Mouse (Mus musculus): ENCODE data around the gene Rnd3. TPM values are rescaled to one million over a fixed set of nuclear protein-coding genes. Genes with fewer than 3 reads are reported as not detected.

Rnd3 gene
- total RNA-seq, 1 experiment from 2014 or later, result 4.1 TPM

GRCm38 (mm10) chr2:51139912-51140446, 8.9 kb downstream of the Rnd3 start:
- no peak for ATAC-seq (replicated peaks in 1 of 2; ENCODE audit: insufficient read depth in 1 of 2, low FRiP score in 2 of 2, low TSS enrichment in 1 of 2, low read depth in 1 of 2, poor library complexity in 2 of 2, severe bottlenecking in 2 of 2)

- no peak for ATAC-seq (replicated peaks in 1 of 2; ENCODE audit: insufficient read depth in 1 of 2, low FRiP score in 2 of 2, low TSS enrichment in 1 of 2, low read depth in 1 of 2, poor library complexity in 2 of 2, severe bottlenecking in 2 of 2)
These were observed 9.5 kb downstream of the Rnd3 start for GRCm38 (mm10) chr2:51139218-51139911.

- no peak for ATAC-seq (replicated peaks in 1 of 2; ENCODE audit: insufficient read depth in 1 of 2, low FRiP score in 2 of 2, low TSS enrichment in 1 of 2, low read depth in 1 of 2, poor library complexity in 2 of 2, severe bottlenecking in 2 of 2)
These were observed 11.2 kb downstream of the Rnd3 start for GRCm38 (mm10) chr2:51137726-51138125.

- ATAC-seq (replicated peaks in 1 of 2; ENCODE audit: insufficient read depth in 1 of 2, low FRiP score in 2 of 2, low TSS enrichment in 1 of 2, low read depth in 1 of 2, poor library complexity in 2 of 2, severe bottlenecking in 2 of 2), result no peak
These were observed 16.7 kb downstream of the Rnd3 start for GRCm38 (mm10) chr2:51132181-51132580.

GRCm38 (mm10) chr2:51128090-51128489, 20.8 kb downstream of the Rnd3 start:
- ATAC-seq (replicated peaks in 1 of 2; ENCODE audit: insufficient read depth in 1 of 2, low FRiP score in 2 of 2, low TSS enrichment in 1 of 2, low read depth in 1 of 2, poor library complexity in 2 of 2, severe bottlenecking in 2 of 2), result no peak

GRCm38 (mm10) chr2:51110271-51110670, 38.6 kb downstream of the Rnd3 start:
- ATAC-seq (replicated peaks in 1 of 2; ENCODE audit: insufficient read depth in 1 of 2, low FRiP score in 2 of 2, low TSS enrichment in 1 of 2, low read depth in 1 of 2, poor library complexity in 2 of 2, severe bottlenecking in 2 of 2), result no peak

- ATAC-seq (replicated peaks in 1 of 2; ENCODE audit: insufficient read depth in 1 of 2, low FRiP score in 2 of 2, low TSS enrichment in 1 of 2, low read depth in 1 of 2, poor library complexity in 2 of 2, severe bottlenecking in 2 of 2), result peak; percentile 66 to 69
These were observed 40.3 kb downstream of the Rnd3 start for GRCm38 (mm10) chr2:51108631-51109030.

GRCm38 (mm10) chr2:51101187-51101586, 47.7 kb downstream of the Rnd3 start:
- ATAC-seq (replicated peaks in 1 of 2; ENCODE audit: insufficient read depth in 1 of 2, low FRiP score in 2 of 2, low TSS enrichment in 1 of 2, low read depth in 1 of 2, poor library complexity in 2 of 2, severe bottlenecking in 2 of 2), result no peak

- no peak for ATAC-seq (replicated peaks in 1 of 2; ENCODE audit: insufficient read depth in 1 of 2, low FRiP score in 2 of 2, low TSS enrichment in 1 of 2, low read depth in 1 of 2, poor library complexity in 2 of 2, severe bottlenecking in 2 of 2)
These were observed 48.9 kb downstream of the Rnd3 start for GRCm38 (mm10) chr2:51099987-51100386.

GRCm38 (mm10) chr2:51099240-51099639, 49.7 kb downstream of the Rnd3 start:
- ATAC-seq (replicated peaks in 1 of 2; ENCODE audit: insufficient read depth in 1 of 2, low FRiP score in 2 of 2, low TSS enrichment in 1 of 2, low read depth in 1 of 2, poor library complexity in 2 of 2, severe bottlenecking in 2 of 2), result no peak

- ATAC-seq (replicated peaks in 1 of 2; ENCODE audit: insufficient read depth in 1 of 2, low FRiP score in 2 of 2, low TSS enrichment in 1 of 2, low read depth in 1 of 2, poor library complexity in 2 of 2, severe bottlenecking in 2 of 2), result no peak
These were observed 58.2 kb downstream of the Rnd3 start for GRCm38 (mm10) chr2:51090688-51091087.

- no peak for ATAC-seq (replicated peaks in 1 of 2; ENCODE audit: insufficient read depth in 1 of 2, low FRiP score in 2 of 2, low TSS enrichment in 1 of 2, low read depth in 1 of 2, poor library complexity in 2 of 2, severe bottlenecking in 2 of 2)
These were observed 58.9 kb downstream of the Rnd3 start for GRCm38 (mm10) chr2:51090049-51090448.

- 0 out of 4 replicates have a peak, but pooled peaks of 1 of the 2 experiments have one; percentile 56 for ATAC-seq (replicated peaks in 1 of 2; ENCODE audit: insufficient read depth in 1 of 2, low FRiP score in 2 of 2, low TSS enrichment in 1 of 2, low read depth in 1 of 2, poor library complexity in 2 of 2, severe bottlenecking in 2 of 2)
These were observed 59.9 kb downstream of the Rnd3 start for GRCm38 (mm10) chr2:51088843-51089573.

GRCm38 (mm10) chr2:51088123-51088453, 60.8 kb downstream of the Rnd3 start:
- ATAC-seq (replicated peaks in 1 of 2; ENCODE audit: insufficient read depth in 1 of 2, low FRiP score in 2 of 2, low TSS enrichment in 1 of 2, low read depth in 1 of 2, poor library complexity in 2 of 2, severe bottlenecking in 2 of 2), result no peak

- no peak for ATAC-seq (replicated peaks in 1 of 2; ENCODE audit: insufficient read depth in 1 of 2, low FRiP score in 2 of 2, low TSS enrichment in 1 of 2, low read depth in 1 of 2, poor library complexity in 2 of 2, severe bottlenecking in 2 of 2)
These were observed 61.4 kb downstream of the Rnd3 start for GRCm38 (mm10) chr2:51087307-51088122.

- ATAC-seq (replicated peaks in 1 of 2; ENCODE audit: insufficient read depth in 1 of 2, low FRiP score in 2 of 2, low TSS enrichment in 1 of 2, low read depth in 1 of 2, poor library complexity in 2 of 2, severe bottlenecking in 2 of 2), result no peak
These were observed 63.8 kb downstream of the Rnd3 start for GRCm38 (mm10) chr2:51085155-51085554.

- ATAC-seq (replicated peaks in 1 of 2; ENCODE audit: insufficient read depth in 1 of 2, low FRiP score in 2 of 2, low TSS enrichment in 1 of 2, low read depth in 1 of 2, poor library complexity in 2 of 2, severe bottlenecking in 2 of 2), result no peak
These were observed 66.1 kb downstream of the Rnd3 start for GRCm38 (mm10) chr2:51082714-51083351.

Measured in hematopoietic stem cell, adult 5-6 weeks (primary cell).